Mouse (Mus musculus): ENCODE data around the gene Des.

The Des gene

DNA sequence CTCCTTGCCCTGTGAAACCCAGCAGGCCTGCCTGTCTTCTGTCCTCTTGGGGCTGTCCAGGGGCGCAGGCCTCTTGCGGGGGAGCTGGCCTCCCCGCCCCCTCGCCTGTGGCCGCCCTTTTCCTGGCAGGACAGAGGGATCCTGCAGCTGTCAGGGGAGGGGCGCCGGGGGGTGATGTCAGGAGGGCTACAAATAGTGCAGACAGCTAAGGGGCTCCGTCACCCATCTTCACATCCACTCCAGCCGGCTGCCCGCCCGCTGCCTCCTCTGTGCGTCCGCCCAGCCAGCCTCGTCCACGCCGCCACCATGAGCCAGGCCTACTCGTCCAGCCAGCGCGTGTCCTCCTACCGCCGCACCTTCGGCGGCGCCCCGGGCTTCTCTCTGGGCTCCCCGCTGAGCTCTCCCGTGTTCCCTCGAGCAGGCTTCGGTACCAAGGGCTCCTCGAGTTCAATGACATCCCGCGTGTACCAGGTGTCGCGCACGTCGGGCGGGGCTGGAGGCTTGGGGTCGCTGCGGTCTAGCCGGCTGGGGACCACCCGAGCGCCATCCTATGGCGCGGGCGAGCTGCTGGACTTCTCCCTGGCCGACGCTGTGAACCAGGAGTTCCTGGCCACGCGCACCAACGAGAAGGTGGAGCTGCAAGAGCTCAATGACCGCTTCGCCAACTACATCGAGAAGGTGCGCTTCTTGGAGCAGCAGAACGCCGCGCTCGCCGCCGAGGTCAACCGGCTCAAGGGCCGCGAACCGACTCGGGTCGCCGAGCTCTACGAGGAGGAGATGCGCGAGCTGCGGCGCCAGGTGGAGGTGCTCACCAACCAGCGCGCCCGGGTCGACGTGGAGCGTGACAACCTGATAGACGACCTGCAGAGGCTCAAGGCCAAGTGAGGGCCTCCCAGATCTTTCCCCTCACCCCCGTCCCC lies at the start of gene Des:
Gene Des (plus strand): TSS at position 218 of the 920 bp plus-strand sequence.
- DNase-seq (ENCODE audit: extremely low read depth, insufficient read length, low spot score) = no peak

GRCm38 (mm10) chr1:75311694-75312093 lies 48.4 kb upstream of the Des start:
- no peak for DNase-seq (ENCODE audit: extremely low read depth, insufficient read length, low spot score)

- no peak for DNase-seq (ENCODE audit: extremely low read depth, insufficient read length, low spot score)
Measured at GRCm38 (mm10) chr1:75315011-75315410, 45.1 kb upstream of the Des start.

GRCm38 (mm10) chr1:75315456-75316365 lies 44.4 kb upstream of the Des start:
- no peak for DNase-seq (ENCODE audit: extremely low read depth, insufficient read length, low spot score)

GRCm38 (mm10) chr1:75316861-75317240 lies 43.3 kb upstream of the Des start:
- no peak for DNase-seq (ENCODE audit: extremely low read depth, insufficient read length, low spot score)

DNA sequence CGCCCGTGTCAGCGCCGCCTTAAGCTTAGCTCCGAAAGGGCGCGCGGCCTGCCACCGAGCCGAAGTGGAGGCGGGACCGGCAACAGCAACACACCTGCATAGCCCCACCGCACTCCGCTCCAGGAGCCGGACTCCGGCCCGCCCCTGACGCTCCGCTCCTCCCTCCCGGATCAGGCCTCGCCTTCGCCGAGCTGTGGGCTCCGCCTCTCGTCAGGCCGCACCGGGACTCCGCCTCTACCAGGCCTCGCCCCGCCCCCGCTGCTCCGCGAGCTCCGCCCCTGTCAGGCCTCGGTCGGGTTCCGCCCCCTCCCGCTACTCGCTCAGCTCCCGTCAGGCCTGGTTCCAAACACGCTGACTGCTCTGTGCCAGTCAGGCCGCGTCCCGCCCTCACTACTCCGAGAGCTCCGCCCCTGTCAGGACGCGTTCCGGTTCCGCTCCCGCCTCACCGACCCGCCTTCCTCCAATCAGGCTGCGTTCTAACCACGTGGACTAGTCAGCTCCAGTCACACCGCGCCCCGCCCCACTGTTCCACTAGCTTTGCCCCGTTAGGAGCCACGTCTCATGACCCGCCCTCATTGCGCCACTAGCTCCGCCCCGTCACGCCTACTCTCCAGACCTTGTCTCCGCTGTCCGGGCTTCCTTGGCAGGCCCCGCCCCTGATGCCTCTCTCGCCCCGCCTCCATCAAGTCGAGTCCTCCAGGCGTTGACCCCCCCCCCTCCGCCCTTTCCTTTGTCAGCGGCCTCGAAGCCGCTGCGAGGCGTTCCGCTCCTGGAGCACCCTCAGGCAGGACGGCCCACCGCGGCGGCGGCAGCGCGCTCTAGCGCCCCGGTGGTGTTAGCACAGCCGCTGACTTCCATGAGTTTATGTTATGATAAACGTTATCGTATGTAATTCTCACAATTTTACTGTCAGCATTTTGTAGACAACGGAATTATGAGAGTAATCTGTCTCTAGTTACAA lies 42.6 kb upstream of the Des start, which contains the start of gene Dnpep:
Gene Dnpep (minus strand): TSS at position 750 of the 961 bp plus-strand sequence.
- peak; percentile 100 for DNase-seq (ENCODE audit: extremely low read depth, insufficient read length, low spot score)

DNA sequence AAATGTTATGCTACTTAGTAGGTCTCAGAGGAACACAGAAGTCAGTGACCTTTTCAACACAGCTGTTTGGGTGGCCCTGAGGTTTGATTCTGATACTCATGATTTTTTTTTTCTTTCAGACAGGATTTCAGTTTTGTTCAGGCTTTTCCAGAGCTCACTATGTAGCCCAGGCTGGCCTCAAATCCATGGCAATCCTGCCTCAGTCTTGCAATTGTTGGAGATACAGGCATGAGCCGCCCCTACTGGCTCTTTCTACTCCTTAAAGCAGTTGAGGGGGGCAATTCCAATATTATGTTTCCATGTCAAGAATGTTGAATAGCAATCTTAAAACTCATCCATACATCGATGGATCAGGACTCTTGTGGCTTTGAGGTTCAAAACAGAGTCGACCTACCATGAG lies 41.8 kb upstream of the Des start:
- no peak for DNase-seq (ENCODE audit: extremely low read depth, insufficient read length, low spot score)

DNA sequence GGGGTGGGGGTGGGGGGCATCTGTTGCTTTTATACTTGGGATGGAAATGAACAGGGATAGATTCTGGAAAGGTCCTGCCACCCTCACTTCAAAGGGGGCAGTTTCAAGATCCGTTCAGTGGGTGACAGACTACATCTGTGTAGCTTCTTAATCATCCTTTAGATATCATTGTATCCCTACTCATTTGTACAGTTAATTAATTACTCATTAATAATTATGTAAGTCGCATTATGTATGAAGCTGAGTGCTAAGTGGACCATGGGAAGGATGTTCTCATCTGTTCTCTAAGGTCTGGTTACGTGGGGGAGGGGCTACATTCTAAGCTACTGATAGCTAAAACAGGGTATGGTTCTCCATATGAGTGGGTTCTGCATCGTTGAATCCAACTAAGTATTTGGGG lies 41.4 kb upstream of the Des start:
- DNase-seq (ENCODE audit: extremely low read depth, insufficient read length, low spot score) = no peak

DNA sequence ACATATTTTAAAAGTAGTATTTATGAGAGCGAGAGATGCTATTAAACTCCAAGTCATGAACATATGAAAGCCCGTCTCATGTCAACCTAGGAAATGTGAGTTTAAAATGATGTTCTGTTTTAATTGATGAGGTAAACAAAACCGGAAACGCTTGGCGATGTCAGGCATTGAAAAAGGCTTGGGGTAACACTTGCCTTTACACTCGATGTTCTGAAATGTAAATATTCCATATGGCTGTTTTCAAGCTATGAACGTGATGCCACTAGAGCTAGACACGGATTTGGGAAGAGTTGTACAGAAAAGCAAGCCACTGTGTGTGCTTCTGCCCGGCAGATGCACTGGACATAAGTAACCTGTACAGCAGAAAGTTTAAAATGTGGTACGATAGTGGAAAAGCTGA lies 41.0 kb upstream of the Des start:
- DNase-seq (ENCODE audit: extremely low read depth, insufficient read length, low spot score) = no peak

DNA sequence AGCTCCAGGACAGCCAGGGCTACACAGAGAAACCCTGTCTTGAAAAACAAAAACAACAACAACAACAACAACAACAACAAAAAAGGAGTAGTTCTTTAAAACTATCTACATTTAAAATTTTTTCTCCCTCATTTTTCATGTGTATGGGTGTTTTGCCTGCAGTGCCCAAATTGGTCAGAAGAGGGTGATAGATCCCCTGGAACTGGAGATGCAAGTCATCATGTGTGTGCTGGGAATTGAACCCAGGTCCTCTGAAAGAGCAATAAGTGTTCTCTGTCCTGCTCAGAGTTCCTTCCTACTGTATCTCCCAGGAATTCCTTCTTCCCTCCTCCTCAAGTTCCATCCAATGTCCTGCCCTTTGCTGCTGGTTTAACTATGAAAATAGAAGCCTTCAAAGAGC lies 32.7 kb upstream of the Des start:
- DNase-seq (ENCODE audit: extremely low read depth, insufficient read length, low spot score) = no peak

DNA sequence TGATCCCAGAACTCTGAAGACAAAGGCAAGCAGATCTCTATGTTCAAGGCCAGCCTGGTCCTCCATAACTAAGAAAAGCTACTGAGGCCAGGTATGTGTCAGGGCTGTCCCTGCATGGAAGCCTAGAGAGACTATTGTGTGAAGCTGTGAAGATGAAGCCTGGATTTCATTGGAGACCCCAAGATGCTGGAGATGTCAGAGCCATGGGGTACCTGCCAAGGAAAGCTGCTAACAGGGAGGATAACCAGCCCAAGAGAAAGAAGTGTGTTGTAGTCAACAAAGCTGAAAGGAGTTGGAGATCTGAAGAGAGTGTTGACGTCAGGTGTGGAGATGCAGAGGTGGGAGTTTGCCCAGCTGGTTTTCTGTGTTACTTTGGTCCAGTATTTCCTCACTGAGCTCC lies 28.9 kb upstream of the Des start:
- DNase-seq (ENCODE audit: extremely low read depth, insufficient read length, low spot score) = no peak

GRCm38 (mm10) chr1:75336461-75336860 lies 23.7 kb upstream of the Des start:
- DNase-seq (ENCODE audit: extremely low read depth, insufficient read length, low spot score) = no peak

DNA sequence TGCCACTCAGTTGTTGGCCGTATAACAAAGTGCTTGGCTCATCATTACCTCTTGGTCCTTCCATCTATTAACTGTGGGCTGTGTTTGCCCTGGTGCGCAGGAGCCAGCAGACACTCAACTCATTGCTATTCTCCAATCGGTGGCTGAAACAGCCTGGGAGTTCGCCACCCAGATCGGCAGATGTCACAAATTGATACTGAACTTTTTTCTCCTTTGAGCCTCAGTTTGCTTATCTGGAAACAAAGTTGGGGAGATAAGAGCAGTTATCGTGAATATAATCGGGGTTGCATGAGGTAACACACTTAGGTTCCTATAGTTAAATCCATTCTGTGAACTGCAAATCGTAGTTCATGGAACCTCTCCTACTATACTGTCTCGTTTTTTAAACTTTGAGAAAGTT lies 23.0 kb upstream of the Des start:
- no peak for DNase-seq (ENCODE audit: extremely low read depth, insufficient read length, low spot score)

DNA sequence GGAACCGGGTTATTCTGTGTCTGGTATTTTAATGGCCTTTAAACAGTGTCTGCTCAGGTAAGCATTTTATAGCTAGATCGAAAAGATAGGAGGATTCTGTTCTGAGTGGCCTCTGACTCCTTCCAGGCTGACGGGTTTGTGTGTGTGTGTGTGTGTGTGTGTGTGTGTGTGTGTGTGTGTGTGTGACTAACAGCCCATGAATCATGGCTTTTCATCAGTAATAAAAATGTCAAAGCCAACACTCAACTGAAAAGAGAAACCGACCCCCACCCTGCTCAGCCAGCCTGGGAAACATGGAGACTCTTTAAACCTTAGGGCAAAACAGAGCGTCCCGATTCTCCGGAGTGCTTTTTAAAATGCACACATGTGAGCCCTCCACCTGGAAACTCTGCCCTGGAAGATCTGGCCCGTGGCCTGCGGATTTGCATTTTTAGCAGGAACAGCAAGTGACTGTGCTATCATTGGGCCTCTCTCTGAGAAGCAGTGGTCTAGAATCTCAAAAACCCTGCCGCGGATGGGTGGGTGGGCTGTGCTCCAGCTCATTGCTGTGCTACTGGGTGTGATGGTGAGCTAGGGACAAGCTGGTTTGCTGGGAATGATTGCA lies 21.9 kb upstream of the Des start:
- DNase-seq (ENCODE audit: extremely low read depth, insufficient read length, low spot score) = peak; percentile 38

GRCm38 (mm10) chr1:75339337-75339736 lies 20.8 kb upstream of the Des start:
- no peak for DNase-seq (ENCODE audit: extremely low read depth, insufficient read length, low spot score)

GRCm38 (mm10) chr1:75340519-75340918 lies 19.6 kb upstream of the Des start:
- no peak for DNase-seq (ENCODE audit: extremely low read depth, insufficient read length, low spot score)

- no peak for DNase-seq (ENCODE audit: extremely low read depth, insufficient read length, low spot score)
Measured at GRCm38 (mm10) chr1:75342874-75343416, 17.2 kb upstream of the Des start.

DNA sequence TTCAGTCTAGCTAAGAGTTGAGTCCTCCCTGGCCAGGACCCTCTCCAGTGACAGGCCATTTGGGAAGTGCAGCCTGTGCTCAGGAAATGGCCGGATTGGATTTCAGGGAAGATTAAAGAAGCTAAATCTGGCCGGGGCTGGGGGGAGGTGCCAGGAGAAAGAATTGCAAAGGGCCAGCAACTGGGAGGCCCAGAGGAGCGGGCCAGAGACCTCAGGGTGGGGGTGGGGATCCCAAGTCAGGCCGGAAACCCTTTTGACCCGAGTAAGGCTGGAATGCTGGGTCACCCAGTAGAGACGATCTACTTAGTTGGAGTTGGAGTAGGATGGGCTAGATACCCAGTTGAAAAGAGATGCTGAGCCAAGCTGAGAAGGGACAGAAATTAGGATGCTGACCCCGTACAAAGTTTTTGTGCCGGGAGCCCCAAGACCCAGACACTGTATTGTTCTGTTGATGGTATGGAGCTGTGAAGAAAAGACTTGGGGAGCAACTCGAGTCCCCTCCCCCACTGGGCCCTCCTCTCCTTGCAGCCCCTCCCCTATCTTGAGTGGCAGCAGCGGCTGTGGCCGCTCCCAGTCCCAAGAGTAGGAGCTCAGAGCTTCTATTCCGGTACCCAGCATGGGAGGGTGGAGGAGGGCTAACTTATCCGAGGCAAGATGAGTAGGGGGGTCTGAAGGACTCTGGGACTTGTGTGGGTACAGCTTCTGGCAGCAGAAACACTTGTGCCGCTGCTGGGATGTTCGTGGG lies 15.7 kb upstream of the Des start:
- no peak for DNase-seq (ENCODE audit: extremely low read depth, insufficient read length, low spot score)

All from 3134 (cell line).